Mouse (Mus musculus): Measurements from ENCODE around the gene Spon1.

Gene Spon1

GRCm38 (mm10) chr7:113843150-113843549 is 77.4 kb downstream of the Spon1 start:
- no peak for DNase-seq (ENCODE audit: low read depth)

GRCm38 (mm10) chr7:113845191-113845590 is 79.4 kb downstream of the Spon1 start:
- DNase-seq (ENCODE audit: low read depth), result no peak

GRCm38 (mm10) chr7:113846553-113846952 is 80.8 kb downstream of the Spon1 start:
- DNase-seq (ENCODE audit: low read depth), result no peak

GRCm38 (mm10) chr7:113847041-113847819 is 81.4 kb downstream of the Spon1 start:
- DNase-seq (ENCODE audit: low read depth), result no peak

GRCm38 (mm10) chr7:113850389-113850788 is 84.6 kb downstream of the Spon1 start:
- no peak for DNase-seq (ENCODE audit: low read depth)

- no peak for DNase-seq (ENCODE audit: low read depth)
Observed at GRCm38 (mm10) chr7:113855396-113855795, 89.6 kb downstream of the Spon1 start.

- DNase-seq (ENCODE audit: low read depth), result no peak
Observed at GRCm38 (mm10) chr7:113856067-113856466, 90.3 kb downstream of the Spon1 start.

GRCm38 (mm10) chr7:113859480-113859881 is 93.7 kb downstream of the Spon1 start:
- no peak for DNase-seq (ENCODE audit: low read depth)

- DNase-seq (ENCODE audit: low read depth), result no peak
Observed at GRCm38 (mm10) chr7:113861964-113862363, 96.2 kb downstream of the Spon1 start.

- no peak for DNase-seq (ENCODE audit: low read depth)
Observed at GRCm38 (mm10) chr7:113872846-113873245, 107.0 kb downstream of the Spon1 start.

- no peak for DNase-seq (ENCODE audit: low read depth)
Observed at GRCm38 (mm10) chr7:113877451-113877850, 111.7 kb downstream of the Spon1 start.

- no peak for DNase-seq (ENCODE audit: low read depth)
Observed at GRCm38 (mm10) chr7:113877926-113878325, 112.1 kb downstream of the Spon1 start.

GRCm38 (mm10) chr7:113879085-113879501 is 113.3 kb downstream of the Spon1 start:
- no peak for DNase-seq (ENCODE audit: low read depth)

GRCm38 (mm10) chr7:113880021-113880420 is 114.2 kb downstream of the Spon1 start:
- no peak for DNase-seq (ENCODE audit: low read depth)

GRCm38 (mm10) chr7:113890782-113891181 is 125.0 kb downstream of the Spon1 start:
- DNase-seq (ENCODE audit: low read depth), result no peak

GRCm38 (mm10) chr7:113891491-113891890 is 125.7 kb downstream of the Spon1 start:
- DNase-seq (ENCODE audit: low read depth), result no peak

GRCm38 (mm10) chr7:113893944-113894662 is 128.3 kb downstream of the Spon1 start:
- no peak for DNase-seq (ENCODE audit: low read depth)

- no peak for DNase-seq (ENCODE audit: low read depth)
Observed at GRCm38 (mm10) chr7:113895266-113895665, 129.5 kb downstream of the Spon1 start.

GRCm38 (mm10) chr7:113898388-113898787 is 132.6 kb downstream of the Spon1 start:
- DNase-seq (ENCODE audit: low read depth), result peak; percentile 3

GRCm38 (mm10) chr7:113901511-113901910 is 135.7 kb downstream of the Spon1 start:
- no peak for DNase-seq (ENCODE audit: low read depth)

GRCm38 (mm10) chr7:113901941-113902515 is 136.2 kb downstream of the Spon1 start:
- DNase-seq (ENCODE audit: low read depth), result no peak

- DNase-seq (ENCODE audit: low read depth), result no peak
Observed at GRCm38 (mm10) chr7:113903127-113903827, 137.5 kb downstream of the Spon1 start.

Data from induced T-regulatory cell, adult 2 months (primary cell).